Mouse (Mus musculus) kidney, adult 2 months (tissue): ENCODE results near the gene Shmt2. TPM values are rescaled to one million over a fixed set of nuclear protein-coding genes. Genes with fewer than 3 reads are reported as not detected.

ENCODE experiments used
- DNase-seq: peaks from one replicate; pipeline ENCODE4 v3.0.0; 2021
- H3K27ac ChIP-seq: fragments of 200-500 bp; 2 replicates; pipeline ENCODE4 v1.5.1; 2012; ENCODE audit warnings: low read depth, low read length, control low read depth, inconsistent platforms; ENCODE audit not compliant: insufficient read depth
- H3K27me3 ChIP-seq: fragments of 200-500 bp; replicated peaks from 2 replicates; pipeline ENCODE4 v1.6.1; 2012; ENCODE audit warnings: mild to moderate bottlenecking, moderate library complexity, low read length, inconsistent platforms; ENCODE audit not compliant: control insufficient read depth, insufficient read depth
- H3K36me3 ChIP-seq: fragments of 200-500 bp; 2 replicates; pipeline ENCODE4 v1.6.1; 2012; ENCODE audit warnings: mild to moderate bottlenecking, moderate library complexity, low read length, inconsistent platforms; ENCODE audit not compliant: control insufficient read depth, insufficient read depth
- H3K4me1 ChIP-seq: fragments of 200-500 bp; 2 replicates; pipeline ENCODE4 v1.6.1; 2011; ENCODE audit warnings: low read length; ENCODE audit not compliant: control insufficient read depth, insufficient read depth
- H3K4me3 ChIP-seq: fragments of 200-500 bp; 2 replicates; pipeline ENCODE4 v1.5.1; 2011; ENCODE audit warnings: mild to moderate bottlenecking, low read depth, low read length, control low read depth; ENCODE audit not compliant: insufficient read depth
- CTCF ChIP-seq: fragments of 200-500 bp; conservative IDR thresholded peaks from 2 replicates; pipeline ENCODE4 v1.5.1; 2011; ENCODE audit warnings: low read depth, mild to moderate bottlenecking, control low read depth, low read length, moderate library complexity, mixed read lengths; ENCODE audit not compliant: insufficient read depth, insufficient read length
- POLR2A ChIP-seq: fragments of 200-500 bp; IDR thresholded peaks from one replicate; pipeline ENCODE4 v1.6.1; 2011; ENCODE audit warnings: low read depth, low read length, control low read depth
- WGBS: fragments of 180-500 bp; shearing (Covaris S2); methylation state at CpG from one replicate; pipeline ENCODE4 v1.1.7; 2018; 5-methylcytosine and 5-hydroxymethylcytosine counted together
- polyA plus RNA-seq: library from polyadenylated mRNA; depleted of rRNA; stranded (reverse); fragments of >200 nt; gene quantifications from 2 replicates; pipeline ENCODE4 v1.2.3, GENCODE M21; 2012

The Shmt2 gene
- polyA plus RNA-seq, 1 experiment, result 274 TPM

- DNase-seq, result no peak
- Histone ChIP-seq H3K27ac (no peak overlapping the region), H3K36me3 (no peaks in the 10 kb centered on the region), H3K4me1 (no peaks in the 10 kb centered on the region), H3K4me3 (no peak overlapping the region), H3K27me3 (no peaks in the 10 kb centered on the region)
- 80% methylated on average over 18 of the region's 18 CpGs for WGBS
- no peak for TF ChIP-seq CTCF
- TF ChIP-seq POLR2A, result no peak
Observed at GRCm38 (mm10) chr10:127490160-127491127, 31.8 kb downstream of the Shmt2 start.

GRCm38 (mm10) chr10:127488856-127489255 is 33.4 kb downstream of the Shmt2 start:
- DNase-seq, result no peak
- TF ChIP-seq POLR2A, result no peak
- TF ChIP-seq CTCF, result no peak
- H3K27ac ChIP-seq, result no peak overlapping the region
- H3K4me3 ChIP-seq, result no peak overlapping the region
- WGBS, result 74% methylated on average over 7 of the region's 7 CpGs
- H3K27me3 ChIP-seq, result no peaks in the 10 kb centered on the region
- 0 out of 2 replicates have a peak, but pooled peaks cover 1% of the 10 kb centered on the region for H3K36me3 ChIP-seq
- H3K4me1 ChIP-seq, result no peaks in the 10 kb centered on the region

GRCm38 (mm10) chr10:127485235-127485634 is 37.0 kb downstream of the Shmt2 start:
- TF ChIP-seq CTCF, result no peak
- no peak for TF ChIP-seq POLR2A
- Histone ChIP-seq H3K36me3 (0 out of 2 replicates have a peak, but pooled peaks cover 1% of the 10 kb centered on the region), H3K27me3 (no peaks in the 10 kb centered on the region), H3K4me1 (no peaks in the 10 kb centered on the region), H3K27ac (no peak overlapping the region), H3K4me3 (no peak overlapping the region)
- DNase-seq, result no peak
- WGBS, result 69% methylated on average over 10 of the region's 10 CpGs

- Histone ChIP-seq H3K4me3 (no peak overlapping the region), H3K27me3 (no peaks in the 10 kb centered on the region), H3K36me3 (peaks cover 1% of the 10 kb centered on the region; the same call in 1 of the 2 replicates), H3K27ac (no peak overlapping the region), H3K4me1 (no peaks in the 10 kb centered on the region)
- DNase-seq, result peak; percentile 73
- no peak for TF ChIP-seq POLR2A
- TF ChIP-seq CTCF, result no peak
- WGBS, result 71% methylated on average over 19 of the region's 19 CpGs
Observed at GRCm38 (mm10) chr10:127480833-127481813, 41.1 kb downstream of the Shmt2 start.

- Histone ChIP-seq H3K36me3 (no peaks in the 10 kb centered on the region; the same call in 1 of the 2 replicates), H3K27me3 (no peaks in the 10 kb centered on the region), H3K4me3 (no peak overlapping the region), H3K4me1 (no peaks in the 10 kb centered on the region), H3K27ac (no peak overlapping the region)
- peak; percentile 43 for DNase-seq
- 93% methylated on average over 4 of the region's 4 CpGs for WGBS
- TF ChIP-seq CTCF, result 0 out of 2 replicates have a peak, but pooled peaks have one; percentile 12
- TF ChIP-seq POLR2A, result no peak
Observed at GRCm38 (mm10) chr10:127479131-127479530, 43.1 kb downstream of the Shmt2 start.

GRCm38 (mm10) chr10:127477301-127477700 is 44.9 kb downstream of the Shmt2 start:
- H3K4me1 ChIP-seq, result no peaks in the 10 kb centered on the region
- DNase-seq, result no peak
- 73% methylated on average over 7 of the region's 7 CpGs for WGBS
- H3K27me3 ChIP-seq, result no peaks in the 10 kb centered on the region
- TF ChIP-seq POLR2A (no peak), CTCF (no peak)
- H3K27ac ChIP-seq, result no peak overlapping the region
- H3K4me3 ChIP-seq, result no peak overlapping the region
- H3K36me3 ChIP-seq, result peaks cover 1% of the 10 kb centered on the region

- H3K36me3 ChIP-seq, result peaks cover 1% of the 10 kb centered on the region
- no peak for DNase-seq
- no peak overlapping the region for H3K4me3 ChIP-seq
- TF ChIP-seq CTCF (no peak), POLR2A (no peak)
- 57% methylated on average over 3 of the region's 3 CpGs for WGBS
- no peak overlapping the region for H3K27ac ChIP-seq
- no peaks in the 10 kb centered on the region for H3K4me1 ChIP-seq
- no peaks in the 10 kb centered on the region for H3K27me3 ChIP-seq
Observed at GRCm38 (mm10) chr10:127476541-127476940, 45.7 kb downstream of the Shmt2 start.
